Mouse (Mus musculus) embryonic facial prominence, embryonic 15.5 days (tissue): ENCODE measurements around the gene Rbm20. TPM values are rescaled to one million over a fixed set of nuclear protein-coding genes. Genes with fewer than 3 reads are reported as not detected.
A peak's percentile ranks its signal among the peaks of the same experiment; 100 is the strongest.

ENCODE experiments used
- ATAC-seq: fragments of 200-750 bp; cut with Nextera tagmentation; 2 replicates; pipeline ENCODE4 v1.8.0; 2017; ENCODE audit warnings: low read depth, moderate TSS enrichment; ENCODE audit not compliant: insufficient number of reproducible peaks, low FRiP score, low TSS enrichment
- H3K27ac ChIP-seq: fragments of 300-500 bp; sonication (generic); replicated peaks from 2 replicates; pipeline ENCODE4 v1.5.1; 2015; ENCODE audit warnings: mild to moderate bottlenecking, inconsistent platforms
- H3K27me3 ChIP-seq: fragments of 300-500 bp; sonication (generic); 2 replicates; pipeline ENCODE4 v1.6.1; 2015; ENCODE audit warnings: inconsistent platforms
- H3K36me3 ChIP-seq: fragments of 300-500 bp; sonication (generic); 2 replicates; pipeline ENCODE4 v1.6.1; 2015; ENCODE audit warnings: mild to moderate bottlenecking, inconsistent platforms
- H3K4me1 ChIP-seq: fragments of 300-500 bp; sonication (generic); 2 replicates; pipeline ENCODE4 v1.6.1; 2015; ENCODE audit warnings: inconsistent platforms
- H3K4me2 ChIP-seq: fragments of 300-500 bp; sonication (generic); replicated peaks from 2 replicates; pipeline ENCODE4 v1.6.1; 2015; ENCODE audit warnings: mild to moderate bottlenecking, inconsistent platforms
- H3K4me3 ChIP-seq: fragments of 300-500 bp; sonication (generic); replicated peaks from 2 replicates; pipeline ENCODE4 v1.5.1; 2015; ENCODE audit warnings: mild to moderate bottlenecking, inconsistent platforms
- H3K9ac ChIP-seq: fragments of 300-500 bp; sonication (generic); 2 replicates; pipeline ENCODE4 v1.6.1; 2015; ENCODE audit warnings: inconsistent platforms
- H3K9me3 ChIP-seq: fragments of 300-500 bp; sonication (generic); replicated peaks from 2 replicates; pipeline ENCODE4 v1.6.1; 2016; ENCODE audit warnings: inconsistent platforms
- WGBS: fragments of 180-500 bp; shearing (Covaris S2); methylation state at CpG from one replicate; pipeline ENCODE4 v1.1.7; 2015; 5-methylcytosine and 5-hydroxymethylcytosine counted together
- polyA plus RNA-seq: library from polyadenylated mRNA; unstranded; fragments of >200 nt; fragmentation: Nextera tagmentation; extraction: Ambion mirVana; gene quantifications from 2 replicates; pipeline ENCODE4 v1.2.1, GENCODE M21; 2015

Gene Rbm20
- polyA plus RNA-seq, 1 experiment from 2014 or later: 5.5 TPM

DNA sequence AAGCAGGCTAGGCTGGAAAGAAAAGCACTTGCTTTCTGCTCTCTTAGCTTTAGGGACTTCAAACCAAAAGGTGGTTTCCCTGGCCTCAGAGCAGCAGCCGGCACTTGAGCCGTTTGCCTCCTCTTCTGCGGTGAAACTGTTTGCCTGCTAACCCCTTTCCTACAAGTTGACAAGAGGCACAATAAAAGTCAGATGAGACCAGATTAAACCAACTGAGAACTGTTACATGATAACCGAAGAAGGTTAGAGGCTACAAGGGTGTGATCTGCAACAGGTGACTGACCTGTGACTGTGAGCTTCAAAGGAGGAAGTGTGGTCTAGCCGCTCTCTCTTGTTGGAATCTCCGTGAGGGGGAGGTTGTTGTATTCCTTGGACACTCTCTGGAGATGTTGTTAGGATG lies 194.4 kb downstream of the Rbm20 start:
- Histone ChIP-seq H3K4me1 (peaks cover 17% of the 10 kb centered on the region), H3K27me3 (no peaks in the 10 kb centered on the region), H3K4me2 (no peak overlapping the region), H3K36me3 (no peaks in the 10 kb centered on the region), H3K4me3 (no peak overlapping the region), H3K27ac (no peak overlapping the region), H3K9ac (no peak overlapping the region), H3K9me3 (no peaks in the 10 kb centered on the region)
- 79% methylated on average over 6 of the region's 6 CpGs for WGBS
- ATAC-seq: no peak

DNA sequence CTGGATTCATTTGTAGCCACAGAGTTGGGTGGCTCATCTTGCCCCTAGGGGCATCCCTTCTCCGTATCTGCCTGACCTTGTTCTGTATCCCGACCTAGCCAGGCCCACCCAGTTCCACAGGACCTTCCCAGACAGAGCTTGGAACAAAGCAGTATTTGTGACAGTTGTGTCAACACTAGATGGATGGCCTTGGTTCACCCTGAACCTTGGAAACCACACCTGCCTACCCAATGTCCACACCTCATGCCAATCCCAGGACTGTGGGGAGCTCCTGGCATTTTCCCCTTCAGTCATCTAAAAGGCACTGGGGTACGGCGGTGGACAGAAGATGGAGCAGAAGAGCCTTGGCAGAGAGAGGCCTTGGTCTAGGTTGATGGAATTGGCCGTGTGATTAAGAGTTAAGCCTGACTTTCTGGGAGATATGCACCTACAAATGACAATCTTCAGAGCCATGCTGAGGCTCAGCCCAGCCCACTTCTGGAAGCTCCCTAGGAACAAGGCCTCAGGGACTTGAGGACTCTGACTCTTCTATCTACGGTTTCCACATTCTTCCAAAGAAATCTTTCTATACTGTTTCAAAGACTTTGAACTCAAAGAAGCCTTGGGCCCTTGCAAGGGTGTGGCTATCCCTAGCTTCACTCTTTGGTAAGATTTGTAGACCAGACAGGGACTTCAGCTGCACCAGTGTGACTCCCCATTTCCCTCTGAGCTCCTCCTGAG lies 196.0 kb downstream of the Rbm20 start:
- Histone ChIP-seq H3K27ac (no peak overlapping the region), H3K4me3 (no peak overlapping the region), H3K27me3 (no peaks in the 10 kb centered on the region), H3K36me3 (no peaks in the 10 kb centered on the region), H3K4me1 (peaks cover 23% of the 10 kb centered on the region), H3K9me3 (no peaks in the 10 kb centered on the region), H3K4me2 (no peak overlapping the region), H3K9ac (no peak overlapping the region)
- 77% methylated on average over 6 of the region's 6 CpGs for WGBS
- no peak for ATAC-seq

DNA sequence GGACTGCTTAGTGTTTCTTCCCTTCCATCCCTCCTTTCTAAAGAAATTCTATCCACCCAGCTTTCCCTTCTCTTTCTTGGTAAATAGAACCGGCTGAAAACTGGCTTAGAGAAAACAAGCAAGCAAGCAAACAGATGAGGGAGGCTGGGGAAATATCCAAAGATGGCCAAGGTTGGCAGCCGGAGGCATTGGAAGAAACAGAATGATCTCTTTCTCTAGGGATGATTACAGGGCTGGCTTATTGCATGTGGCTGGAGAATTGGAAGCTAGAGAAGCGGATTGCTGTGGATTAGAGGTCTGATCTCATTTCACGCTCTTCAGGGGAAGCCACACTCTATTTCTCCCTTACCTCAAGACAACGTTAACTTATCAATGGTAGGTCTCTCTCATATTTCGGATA lies 198.1 kb downstream of the Rbm20 start:
- ATAC-seq: no peak
- WGBS: 55% methylated on average over 6 of the region's 6 CpGs

GRCm38 (mm10) chr19:53877779-53878178 lies 200.7 kb downstream of the Rbm20 start:
- H3K4me3 ChIP-seq: no peak overlapping the region
- no peaks in the 10 kb centered on the region for H3K27me3 ChIP-seq
- H3K9me3 ChIP-seq: no peaks in the 10 kb centered on the region
- 28% methylated on average over 1 of the region's 1 CpGs for WGBS
- peaks cover 23% of the 10 kb centered on the region for H3K4me1 ChIP-seq
- no peaks in the 10 kb centered on the region for H3K36me3 ChIP-seq
- no peak overlapping the region for H3K4me2 ChIP-seq
- H3K9ac ChIP-seq: no peak overlapping the region
- peak overlapping the region; percentile 13 for H3K27ac ChIP-seq
- no peak for ATAC-seq

More for the DNA sequence above, 198.1 kb downstream of the Rbm20 start:
- no peaks in the 10 kb centered on the region for H3K9me3 ChIP-seq
- no peaks in the 10 kb centered on the region for H3K36me3 ChIP-seq
- H3K4me1 ChIP-seq: peaks cover 23% of the 10 kb centered on the region
- H3K4me2 ChIP-seq: no peak overlapping the region
- no peak overlapping the region for H3K9ac ChIP-seq
- H3K4me3 ChIP-seq: no peak overlapping the region
- no peaks in the 10 kb centered on the region for H3K27me3 ChIP-seq
- H3K27ac ChIP-seq: peak overlapping the region; percentile 73

DNA sequence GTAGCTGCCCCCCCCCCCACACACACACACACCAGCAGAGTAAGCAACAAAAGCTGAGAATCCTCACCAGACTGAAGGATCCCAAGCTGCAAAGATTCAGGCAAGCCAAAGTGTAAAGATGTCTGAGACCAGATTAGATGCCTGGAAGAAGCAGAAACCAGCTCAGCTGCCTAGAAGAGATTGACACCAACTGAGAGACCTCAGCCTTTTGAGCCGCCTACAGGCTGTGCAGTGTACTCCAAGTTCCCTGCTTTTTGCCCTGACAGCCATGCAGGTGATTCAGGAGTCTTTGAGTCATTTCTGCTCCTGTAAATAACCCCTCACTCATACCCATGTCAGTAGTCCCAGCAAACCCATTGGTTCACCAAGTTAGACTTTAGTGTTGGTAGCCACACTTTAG lies 203.4 kb downstream of the Rbm20 start:
- Histone ChIP-seq H3K9me3 (no peaks in the 10 kb centered on the region), H3K27ac (no peak overlapping the region), H3K36me3 (no peaks in the 10 kb centered on the region), H3K9ac (no peak overlapping the region), H3K4me2 (no peak overlapping the region), H3K27me3 (no peaks in the 10 kb centered on the region), H3K4me3 (no peak overlapping the region), H3K4me1 (peaks cover 15% of the 10 kb centered on the region; the same call in 1 of the 2 replicates)
- ATAC-seq: no peak
- WGBS: 83% methylated on average over 1 of the region's 1 CpGs

DNA sequence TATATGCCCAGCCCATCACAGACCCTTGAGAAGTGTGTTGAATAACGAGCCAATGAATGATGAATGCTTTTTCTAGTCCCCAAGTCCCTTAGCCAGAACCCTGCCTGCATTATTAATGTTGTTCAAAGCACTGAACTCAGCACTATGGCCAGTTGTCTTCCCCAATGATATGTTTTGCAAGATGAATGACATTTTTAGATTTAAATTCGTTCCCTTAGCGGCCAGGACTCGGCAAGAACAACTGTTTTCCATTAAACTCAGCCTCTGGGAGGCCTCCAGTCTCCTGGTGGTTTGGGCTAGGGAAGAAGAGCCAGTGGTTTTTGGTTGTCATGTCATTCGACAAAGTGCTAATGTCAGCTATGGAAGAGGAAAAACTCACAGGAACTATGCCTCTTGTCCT lies 204.7 kb downstream of the Rbm20 start:
- H3K4me1 ChIP-seq: peaks cover 4% of the 10 kb centered on the region; the same call in 1 of the 2 replicates
- H3K27me3 ChIP-seq: no peaks in the 10 kb centered on the region
- H3K36me3 ChIP-seq: no peaks in the 10 kb centered on the region
- H3K9me3 ChIP-seq: no peaks in the 10 kb centered on the region
- no peak overlapping the region for H3K4me3 ChIP-seq
- H3K4me2 ChIP-seq: no peak overlapping the region
- no peak for ATAC-seq
- peak overlapping the region; percentile 58 for H3K27ac ChIP-seq
- WGBS: 34% methylated on average over 5 of the region's 5 CpGs
- H3K9ac ChIP-seq: no peak overlapping the region

GRCm38 (mm10) chr19:53885450-53885849 lies 208.3 kb downstream of the Rbm20 start:
- H3K36me3 ChIP-seq: no peaks in the 10 kb centered on the region
- no peak overlapping the region for H3K27ac ChIP-seq
- H3K4me2 ChIP-seq: no peak overlapping the region
- no peaks in the 10 kb centered on the region for H3K27me3 ChIP-seq
- no peak for ATAC-seq
- 58% methylated on average over 10 of the region's 10 CpGs for WGBS
- H3K9me3 ChIP-seq: no peaks in the 10 kb centered on the region
- H3K4me3 ChIP-seq: no peak overlapping the region
- H3K9ac ChIP-seq: no peak overlapping the region
- H3K4me1 ChIP-seq: peaks cover 4% of the 10 kb centered on the region; the same call in 1 of the 2 replicates

GRCm38 (mm10) chr19:53886576-53887370 lies 209.7 kb downstream of the Rbm20 start:
- H3K9ac ChIP-seq: no peak overlapping the region
- H3K4me3 ChIP-seq: no peak overlapping the region
- H3K27ac ChIP-seq: no peak overlapping the region
- H3K27me3 ChIP-seq: no peaks in the 10 kb centered on the region
- H3K36me3 ChIP-seq: no peaks in the 10 kb centered on the region
- ATAC-seq: 0 out of 2 replicates have a peak, but pooled peaks have one; percentile 24
- 86% methylated on average over 10 of the region's 10 CpGs for WGBS
- H3K4me1 ChIP-seq: peaks cover 15% of the 10 kb centered on the region
- no peaks in the 10 kb centered on the region for H3K9me3 ChIP-seq
- H3K4me2 ChIP-seq: no peak overlapping the region

- no peaks in the 10 kb centered on the region for H3K9me3 ChIP-seq
- H3K4me1 ChIP-seq: peaks cover 26% of the 10 kb centered on the region
- H3K4me2 ChIP-seq: no peak overlapping the region
- H3K9ac ChIP-seq: no peak overlapping the region
- no peak overlapping the region for H3K27ac ChIP-seq
- no peaks in the 10 kb centered on the region for H3K36me3 ChIP-seq
- no peak for ATAC-seq
- 78% methylated on average over 3 of the region's 3 CpGs for WGBS
- H3K4me3 ChIP-seq: no peak overlapping the region
- H3K27me3 ChIP-seq: no peaks in the 10 kb centered on the region
Measured at GRCm38 (mm10) chr19:53887822-53888221, 210.7 kb downstream of the Rbm20 start.

DNA sequence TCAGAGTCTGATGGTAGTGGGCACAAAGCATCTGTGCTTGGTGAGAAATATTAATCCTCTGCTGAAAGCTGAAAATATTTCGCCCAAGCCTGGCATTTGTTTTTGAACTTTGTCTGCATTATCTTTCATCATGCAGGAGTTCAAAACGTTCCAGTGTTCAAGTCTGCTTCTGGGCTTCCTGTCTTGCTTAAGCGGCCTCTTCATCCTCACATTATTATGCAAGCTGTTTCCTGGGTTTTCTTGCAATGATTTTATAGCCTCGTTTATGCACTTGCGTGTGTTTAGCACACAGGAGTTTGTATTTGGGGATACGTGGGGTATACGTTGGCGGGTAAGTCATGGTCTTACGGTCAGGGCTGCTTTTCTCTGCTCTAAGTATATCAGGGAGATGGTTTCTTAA lies 211.2 kb downstream of the Rbm20 start:
- 75% methylated on average over 9 of the region's 9 CpGs for WGBS
- Histone ChIP-seq H3K27ac (no peak overlapping the region), H3K4me3 (no peak overlapping the region), H3K4me2 (no peak overlapping the region), H3K36me3 (no peaks in the 10 kb centered on the region), H3K9ac (no peak overlapping the region), H3K4me1 (peaks cover 31% of the 10 kb centered on the region), H3K9me3 (no peaks in the 10 kb centered on the region), H3K27me3 (no peaks in the 10 kb centered on the region)
- no peak for ATAC-seq

DNA sequence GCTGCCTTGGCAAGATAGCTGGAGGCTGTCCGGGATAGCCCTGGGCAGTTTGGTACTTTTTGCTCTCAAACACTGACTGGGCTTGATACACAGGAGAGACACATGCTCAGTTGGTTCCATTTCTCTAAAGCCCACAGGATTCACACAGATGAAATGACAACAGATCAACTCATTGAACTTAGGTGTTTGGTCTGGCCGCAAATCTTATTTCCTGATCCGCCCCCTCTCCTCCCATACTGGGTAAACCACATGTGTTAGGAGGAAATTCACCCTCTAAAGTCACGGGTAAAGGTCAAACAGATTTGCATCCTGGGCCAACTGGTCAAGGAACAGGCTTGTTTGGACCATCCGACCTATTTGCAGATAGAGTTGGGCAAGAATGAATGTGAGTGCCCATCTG lies 212.4 kb downstream of the Rbm20 start:
- no peak overlapping the region for H3K4me3 ChIP-seq
- H3K36me3 ChIP-seq: no peaks in the 10 kb centered on the region
- H3K9me3 ChIP-seq: no peaks in the 10 kb centered on the region
- H3K4me1 ChIP-seq: peaks cover 43% of the 10 kb centered on the region
- WGBS: 63% methylated on average over 5 of the region's 5 CpGs
- H3K9ac ChIP-seq: no peak overlapping the region
- no peak overlapping the region for H3K4me2 ChIP-seq
- no peak for ATAC-seq
- no peak overlapping the region for H3K27ac ChIP-seq
- no peaks in the 10 kb centered on the region for H3K27me3 ChIP-seq
